Mouse (Mus musculus) thymus, adult 2 months (tissue): ENCODE results near the gene P4ha2.

ENCODE experiments used
- CTCF ChIP-seq: fragments of 200-500 bp; IDR thresholded peaks from 2 replicates; pipeline ENCODE4 v1.5.1; 2012; ENCODE audit warnings: mild to moderate bottlenecking, control low read depth, low read length, moderate library complexity, borderline replicate concordance; ENCODE audit not compliant: control insufficient read depth, poor library complexity, insufficient read depth; ENCODE audit errors: extremely low read depth
- POLR2A ChIP-seq: fragments of 200-500 bp; IDR thresholded peaks from 2 replicates; pipeline ENCODE4 v1.6.1; 2012; ENCODE audit warnings: mild to moderate bottlenecking, low read length, control low read depth, moderate library complexity; ENCODE audit not compliant: control insufficient read depth, poor library complexity, insufficient read depth; ENCODE audit errors: extremely low read depth

DNA sequence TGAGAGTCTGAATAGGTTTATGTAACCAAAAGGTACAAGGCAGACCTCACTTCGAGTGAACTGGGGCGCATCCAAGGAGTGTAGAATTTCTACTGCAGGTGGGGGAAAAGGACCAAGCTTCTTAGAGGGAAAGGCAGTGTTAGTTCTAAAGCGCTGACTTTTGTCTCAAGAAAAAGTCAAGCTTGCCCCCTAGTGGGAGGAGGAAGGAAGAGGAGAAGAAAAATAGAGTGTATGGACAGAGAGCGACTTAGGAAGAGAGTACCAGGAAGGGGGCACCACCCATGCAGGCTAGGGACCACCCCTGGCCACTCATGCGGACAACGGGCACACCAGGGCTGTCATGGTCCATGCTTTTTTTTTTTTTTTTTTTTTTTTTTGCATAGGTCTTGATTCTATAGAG is 45.6 kb upstream of the P4ha2 start:
- TF ChIP-seq CTCF (0 out of 2 replicates have a peak, but pooled peaks have one; percentile 16), POLR2A (no peak)
